Mouse (Mus musculus): ENCODE results near the gene Ppfia4.
"Not testable (repeated sequence)": the region's sequence is repeated elsewhere in the genome, so short reads cannot be mapped to it uniquely, and the experiment has no call there.

The Ppfia4 gene

DNA sequence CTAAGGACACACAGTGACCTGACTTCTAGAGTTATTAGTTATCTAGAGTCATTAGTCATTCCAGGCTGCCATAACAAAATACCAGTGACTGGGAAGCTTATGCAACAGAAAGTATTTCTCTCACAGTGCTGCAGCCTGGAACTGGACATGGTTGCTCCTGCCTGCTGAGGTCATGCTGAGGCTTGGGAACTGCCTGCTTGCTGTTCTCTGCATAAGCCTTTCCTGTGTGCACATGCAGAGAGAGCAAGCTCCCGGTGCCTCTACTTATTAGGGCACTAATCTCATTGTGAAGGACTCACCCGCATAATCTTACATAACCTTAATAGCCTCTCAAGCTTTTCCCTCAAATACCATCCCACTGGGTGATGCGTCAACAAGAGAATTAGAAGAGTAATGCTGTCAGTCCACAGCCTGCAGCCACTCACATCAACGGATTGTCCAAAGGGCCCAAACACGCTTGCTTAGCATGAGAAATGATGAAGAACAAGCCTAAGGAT is 59.9 kb downstream of the Ppfia4 start:
- no peak for DNase-seq (ENCODE audit: low spot score in 2 of 2)

DNA sequence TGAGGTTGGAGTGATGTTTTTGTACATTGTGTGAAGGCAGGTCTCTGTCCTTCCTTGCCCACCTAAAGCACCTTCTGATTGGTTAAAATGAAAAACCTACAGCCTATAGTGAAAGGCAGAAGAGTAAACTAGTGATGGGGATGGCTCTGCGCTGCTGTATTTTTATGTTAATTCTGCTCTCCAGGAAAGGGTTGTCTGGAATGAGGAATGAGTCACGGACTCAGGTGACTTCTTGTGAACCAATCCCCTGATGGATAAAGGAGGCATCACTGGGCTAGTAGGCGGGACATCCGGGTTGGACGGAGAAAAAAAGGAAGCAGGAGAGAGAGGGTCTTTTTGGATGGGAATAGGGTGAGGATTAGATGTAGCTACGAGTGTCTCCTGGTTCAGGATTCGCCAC is 62.7 kb downstream of the Ppfia4 start:
- no peak for DNase-seq (ENCODE audit: low spot score in 2 of 2)

DNA sequence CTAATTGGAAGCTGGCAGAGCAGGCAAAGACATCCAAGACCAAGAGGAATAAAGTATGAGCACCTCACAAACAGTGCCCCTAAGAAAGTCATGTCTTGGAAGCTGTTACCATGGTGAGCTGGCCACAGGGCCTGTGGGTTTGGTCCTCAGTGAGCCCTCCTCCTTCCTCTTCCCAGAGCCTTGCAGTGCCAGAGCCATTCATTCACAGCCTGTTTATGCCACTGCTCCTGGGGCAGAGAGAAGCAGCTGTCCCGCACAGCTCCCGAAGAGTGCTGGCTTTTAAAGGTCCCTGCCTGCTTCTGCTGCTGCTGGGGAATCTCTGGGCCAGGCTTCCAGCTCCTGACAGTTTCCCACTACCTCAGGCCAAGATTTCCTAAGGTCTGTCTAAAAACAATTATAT is 66.9 kb downstream of the Ppfia4 start:
- no peak for DNase-seq (ENCODE audit: low spot score in 2 of 2)

DNA sequence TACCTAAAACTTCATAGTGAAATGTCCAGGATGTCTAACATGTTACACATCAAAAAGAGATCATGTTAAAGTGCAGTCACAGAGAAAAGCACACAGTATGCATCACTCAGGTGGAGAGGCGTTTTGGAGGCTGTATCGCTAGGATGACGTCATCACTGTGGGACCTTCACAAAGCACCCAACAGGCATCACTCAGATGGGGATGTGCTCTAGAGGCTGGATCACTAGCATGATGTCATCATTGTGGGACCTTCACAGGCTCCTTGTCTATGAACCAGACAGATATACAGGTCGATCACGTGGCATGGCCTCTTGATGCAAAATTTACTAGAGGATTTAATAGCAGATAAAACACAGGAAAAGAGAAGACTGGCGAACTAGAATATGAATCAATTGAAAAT is 68.4 kb downstream of the Ppfia4 start:
- DNase-seq (ENCODE audit: low spot score in 2 of 2) = no peak

DNA sequence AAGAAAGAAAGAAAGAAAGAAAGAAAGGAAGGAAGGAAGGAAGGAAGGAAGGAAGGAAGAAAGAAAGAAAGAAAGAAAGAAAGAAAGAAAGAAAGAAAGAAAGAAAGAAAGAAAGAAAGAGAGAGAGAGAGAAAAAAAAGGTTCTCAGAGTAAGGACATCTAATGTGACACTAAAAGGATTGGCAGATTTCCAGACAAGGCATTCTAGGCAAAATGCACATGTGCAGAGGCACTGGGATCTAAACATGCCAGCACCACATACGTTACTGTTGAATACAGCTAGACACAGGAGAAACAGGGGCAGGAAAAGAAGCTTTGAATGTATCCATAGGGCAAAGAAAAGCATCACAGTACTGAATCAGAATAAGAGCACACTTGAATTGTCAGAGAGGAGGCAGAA is 83.0 kb downstream of the Ppfia4 start:
- DNase-seq (ENCODE audit: low spot score in 2 of 2) = not testable (repeated sequence)

Measured in urinary bladder, postnatal 36 days (tissue).